9 mouse cellular contexts compared by ENCODE assay signal in the genomic region with DNA sequence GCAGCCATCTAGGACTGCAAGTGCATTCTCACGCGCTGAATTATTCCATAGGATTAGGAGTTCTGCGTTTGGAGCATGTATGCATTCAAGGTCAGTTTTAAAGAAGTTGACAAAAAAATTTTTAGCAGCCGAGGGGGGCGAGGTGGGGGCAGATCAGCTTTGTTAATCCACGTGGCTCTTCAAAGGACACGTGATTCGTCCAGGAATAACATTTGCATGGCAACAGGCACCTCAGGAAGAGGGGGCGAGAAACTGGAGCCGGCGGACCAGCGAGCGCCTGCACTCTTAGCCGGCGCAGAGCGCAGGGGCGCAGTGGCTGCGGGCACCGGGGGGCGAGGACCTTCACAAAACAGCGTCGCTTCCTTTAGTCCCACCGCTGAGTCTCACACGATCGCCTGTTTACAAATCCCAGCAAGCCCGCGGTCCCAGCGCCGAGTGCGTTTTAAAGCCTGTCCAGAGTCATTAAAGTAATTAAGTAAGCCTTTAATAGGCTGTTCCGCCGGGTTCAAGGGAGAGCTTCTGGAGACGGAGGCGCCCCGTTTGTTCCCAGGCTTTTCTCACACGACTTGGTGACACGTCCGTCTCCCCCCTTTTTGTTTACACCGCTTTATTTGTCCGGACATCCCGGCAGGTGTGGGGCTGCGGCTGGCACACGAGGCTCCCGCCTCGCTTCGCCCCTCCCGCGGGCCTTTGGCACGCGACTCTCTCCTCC. TPM values are rescaled to one million over a fixed set of nuclear protein-coding genes. Genes with fewer than 3 reads are reported as not detected.
DNase-seq lines count a peak whose midpoint lies in the region; ATAC-seq and TF ChIP-seq lines count a peak whose summit lies in the region.
"Had no signal": no experiment of that assay in that cellular context is flagged by ENCODE, and none has a peak within 500 bp of the region (broad histone marks: within the 10 kb centered on the region; RNA-seq: fewer than 3 reads in every experiment).

TSS of gene Helt (minus strand) at position 491 of the 712 bp plus-strand sequence.

- H3K27me3 ChIP-seq in kidney, embryonic 16.5 days (ENCODE audit: insufficient read depth, low read length): peaks cover 88% of the 10 kb centered on the region
- peaks cover 95% of the 10 kb centered on the region for H3K27me3 ChIP-seq in embryonic facial prominence, embryonic 14.5 days (replicated peaks; ENCODE audit: control insufficient read depth, insufficient read depth, low read length)
- H3K27me3 ChIP-seq in hindbrain, embryonic 12.5 days: peaks cover 95% of the 10 kb centered on the region
- peaks cover 66% of the 10 kb centered on the region for H3K27me3 ChIP-seq in myocyte (ENCODE audit: control insufficient read depth, insufficient read depth, insufficient read length)

- H3K9ac ChIP-seq in kidney, embryonic 16.5 days (replicated peaks; ENCODE audit: low read length): no peak within 1 kb of the TSS
- H3K9ac ChIP-seq in embryonic facial prominence, embryonic 14.5 days (ENCODE audit: low read depth, low read length): no peak within 1 kb of the TSS
- H3K9ac ChIP-seq in hindbrain, embryonic 12.5 days: no peak within 1 kb of the TSS

- H3K4me3 ChIP-seq in kidney, embryonic 16.5 days (ENCODE audit: low read length): peak within 1 kb of the TSS; percentile 18
- 0 out of 2 replicates have a peak within 1 kb of the TSS, but pooled peaks have one; percentile 10 for H3K4me3 ChIP-seq in embryonic facial prominence, embryonic 14.5 days (ENCODE audit: low read depth, low read length)
- no peak within 1 kb of the TSS for H3K4me3 ChIP-seq in hindbrain, embryonic 12.5 days
- no peak within 1 kb of the TSS for H3K4me3 ChIP-seq in myocyte

- WGBS in kidney, embryonic 16.5 days: under 1% methylated on average over 50 of the region's 50 CpGs
- under 1% methylated on average over 48 of the region's 50 CpGs for WGBS in embryonic facial prominence, embryonic 14.5 days
- WGBS in hindbrain, embryonic 12.5 days: 1% methylated on average over 50 of the region's 50 CpGs

- ATAC-seq in kidney, embryonic 16.5 days (ENCODE audit: low FRiP score, low TSS enrichment): no peak
- ATAC-seq in embryonic facial prominence, embryonic 14.5 days (ENCODE audit: low read depth): no peak
- ATAC-seq in hindbrain, embryonic 12.5 days (ENCODE audit: low FRiP score): no peak

- 0 out of 2 replicates have a peak within 1 kb of the TSS, but pooled peaks have one; percentile 10 for H3K4me2 ChIP-seq in kidney, embryonic 16.5 days (replicated peaks; ENCODE audit: low read depth, low read length)
- H3K4me2 ChIP-seq in embryonic facial prominence, embryonic 14.5 days (ENCODE audit: low read depth, low read length): peak within 1 kb of the TSS; percentile 32; the same call in 1 of the 2 replicates
- peak within 1 kb of the TSS; percentile 25 for H3K4me2 ChIP-seq in hindbrain, embryonic 12.5 days (replicated peaks)
- H3K4me2 ChIP-seq in myocyte (ENCODE audit: low read depth): peak within 1 kb of the TSS; percentile 30

- H3K36me3 ChIP-seq in kidney, embryonic 16.5 days (ENCODE audit: insufficient read depth, low read length): no peaks in the 10 kb centered on the region
- no peaks in the 10 kb centered on the region for H3K36me3 ChIP-seq in embryonic facial prominence, embryonic 14.5 days (ENCODE audit: control insufficient read depth, insufficient read depth, low read length)
- no peaks in the 10 kb centered on the region for H3K36me3 ChIP-seq in hindbrain, embryonic 12.5 days
- H3K36me3 ChIP-seq in myocyte (ENCODE audit: control insufficient read depth, insufficient read depth): no peaks in the 10 kb centered on the region
- H3K36me3 ChIP-seq: G1E had no signal

- H3ac ChIP-seq in myocyte (ENCODE audit: control insufficient read depth, insufficient read length): no peak within 1 kb of the TSS

- no peak for TF ChIP-seq POLR2A in myocyte (IDR thresholded peaks at IDR 0.05; ENCODE audit: insufficient read length, low read depth)

- H3K27ac ChIP-seq in kidney, embryonic 16.5 days (ENCODE audit: low read length): no peak within 1 kb of the TSS
- no peak within 1 kb of the TSS for H3K27ac ChIP-seq in embryonic facial prominence, embryonic 14.5 days (replicated peaks; ENCODE audit: low read depth, low read length)
- no peak within 1 kb of the TSS for H3K27ac ChIP-seq in hindbrain, embryonic 12.5 days

- no peak for DNase-seq in kidney, adult 9 months
- DNase-seq in embryonic facial prominence, embryonic 14.5 days (ENCODE audit: low spot score): no peak
- DNase-seq in left cerebral cortex, adult 11 months (ENCODE audit: low spot score): no peak
- no peak for DNase-seq in c-Kit-positive CD71-positive TER-119-positive erythroid progenitor cells, embryonic 14.5 days (ENCODE audit: low spot score)
- no peak for DNase-seq in layer of hippocampus, adult 9-11 months

- H3K4me1 ChIP-seq in kidney, embryonic 16.5 days (ENCODE audit: insufficient read depth, low read length): 0 out of 2 replicates have a peak, but pooled peaks cover 5% of the 10 kb centered on the region
- H3K4me1 ChIP-seq in embryonic facial prominence, embryonic 14.5 days (ENCODE audit: control insufficient read depth, insufficient read depth, low read length): no peaks in the 10 kb centered on the region; the same call in 1 of the 2 replicates
- peaks cover 13% of the 10 kb centered on the region for H3K4me1 ChIP-seq in hindbrain, embryonic 12.5 days

- H3K79me2 ChIP-seq in myocyte (ENCODE audit: control insufficient read depth, insufficient read depth): no peaks in the 10 kb centered on the region

- no peaks in the 10 kb centered on the region for H3K9me3 ChIP-seq in kidney, embryonic 16.5 days (ENCODE audit: low read length)
- H3K9me3 ChIP-seq in embryonic facial prominence, embryonic 14.5 days (ENCODE audit: control insufficient read depth, low read length): no peaks in the 10 kb centered on the region
- no peaks in the 10 kb centered on the region for H3K9me3 ChIP-seq in hindbrain, embryonic 12.5 days (replicated peaks)
- H3K9me3 ChIP-seq: G1E had no signal

TF ChIP-seq in myocyte, 11 proteins besides CTCF, POLR2A, EP300 and RAD21:
- TF ChIP-seq MYOG (IDR thresholded peaks at IDR 0.05; ENCODE audit: control insufficient read depth in 1 of 3, insufficient read depth in 1 of 3, insufficient read length in 2 of 3, low read depth in 2 of 3): no peak
- no peak for TF ChIP-seq SRF (IDR thresholded peaks at IDR 0.05; ENCODE audit: control insufficient read depth, insufficient read length, low read depth)
- TF ChIP-seq TCF3 (IDR thresholded peaks at IDR 0.05; ENCODE audit: insufficient read length, low read depth): no peak
- no peak for TF ChIP-seq MAX (IDR thresholded peaks at IDR 0.05; ENCODE audit: low read depth)
- TF ChIP-seq TCF12 (IDR thresholded peaks at IDR 0.05; ENCODE audit: insufficient read depth, poor library complexity, severe bottlenecking): no peak
- no peak for TF ChIP-seq MYOD1 (IDR thresholded peaks at IDR 0.05; ENCODE audit: control insufficient read depth in 1 of 3, insufficient read length in 2 of 3, low read depth in 2 of 3)
- no peak for TF ChIP-seq E2F4 (IDR thresholded peaks at IDR 0.05; ENCODE audit: insufficient read depth)
- TF ChIP-seq POLR2AphosphoS2 (IDR thresholded peaks at IDR 0.05; ENCODE audit: insufficient read length, low read depth): no peak
- no peak for TF ChIP-seq REST (IDR thresholded peaks at IDR 0.05; ENCODE audit: insufficient read depth, insufficient read length)
- no peak for TF ChIP-seq CEBPB (IDR thresholded peaks at IDR 0.05; ENCODE audit: insufficient read depth, poor library complexity, severe bottlenecking)
- TF ChIP-seq USF1 (IDR thresholded peaks at IDR 0.05; ENCODE audit: low read depth): no peak

RNA-seq across cellular contexts. Expression of gene Helt, which starts in this region (rescaled TPM):
- not detected in 2 replicates for polyA plus RNA-seq in kidney, embryonic 16.5 days (2015; fragmentation: Nextera tagmentation; extraction: Ambion mirVana)
- polyA plus RNA-seq in embryonic facial prominence, embryonic 14.5 days (2014; fragmentation: Nextera tagmentation; extraction: Ambion mirVana): 0.39 and 0.72 TPM in 2 replicates
- 1.2 and 2.8 TPM in 2 replicates for polyA plus RNA-seq in hindbrain, embryonic 12.5 days (2016; fragmentation: Nextera tagmentation; extraction: Ambion mirVana)
- polyA plus RNA-seq in myocyte (2012; fragmentation: generic; extraction: Trizol): not detected
- polyA plus RNA-seq: G1E had no signal

Comparison
In these comparisons a context has a peak if more than half of its experiments do, and no peak if none do; other contexts are left out.
1. H3K4me3 ChIP-seq: peak in kidney, embryonic 16.5 days (single experiment) and embryonic facial prominence, embryonic 14.5 days (single experiment); none in hindbrain, embryonic 12.5 days (single experiment) and myocyte (single experiment).
2. Peak in every context shown above with its lines, with median percentiles within 50 percentile points of each other: H3K4me2 ChIP-seq.